Comparison of ENCODE assay signal across 15 mouse cellular contexts in genomic region chr17:69770046-69770445, GRCm38 (mm10).
DNase-seq lines count a peak whose midpoint lies in the region; ATAC-seq and TF ChIP-seq lines count a peak whose summit lies in the region.
"Had no signal": no experiment of that assay in that cellular context is flagged by ENCODE, and none has a peak within 500 bp of the region (broad histone marks: within the 10 kb centered on the region; RNA-seq: fewer than 3 reads in every experiment).

No protein-coding gene starts in this region.

- intact Hi-C loops in left cerebral cortex, postnatal 14 days (cut with DNase I) = no loop called here

- no peaks in the 10 kb centered on the region for H3K4me1 ChIP-seq in midbrain, postnatal 0 days (ENCODE audit: insufficient read depth, low read length)
- peaks cover 4% of the 10 kb centered on the region; the same call in 1 of the 2 replicates for H3K4me1 ChIP-seq in midbrain, embryonic 14.5 days (ENCODE audit: control insufficient read depth, insufficient read depth, low read length)
- no peaks in the 10 kb centered on the region for H3K4me1 ChIP-seq in lung, postnatal 0 days (ENCODE audit: insufficient read depth, low read depth, low read length)
- H3K4me1 ChIP-seq in intestine, embryonic 15.5 days (replicated peaks) = no peaks in the 10 kb centered on the region
- H3K4me1 ChIP-seq: hindbrain, embryonic 10.5 days; limb, embryonic 13.5 days; midbrain, embryonic 10.5 days had no signal

- H3K4me3 ChIP-seq in midbrain, postnatal 0 days (ENCODE audit: low read depth, low read length) = no peak overlapping the region
- no peak overlapping the region for H3K4me3 ChIP-seq in midbrain, embryonic 14.5 days (replicated peaks; ENCODE audit: low read depth, low read length)
- H3K4me3 ChIP-seq in lung, postnatal 0 days (ENCODE audit: low read depth, low read length) = no peak overlapping the region
- no peak overlapping the region for H3K4me3 ChIP-seq in intestine, embryonic 15.5 days (replicated peaks)
- H3K4me3 ChIP-seq: hindbrain, embryonic 10.5 days; limb, embryonic 13.5 days; midbrain, embryonic 10.5 days had no signal

- no peaks in the 10 kb centered on the region for H3K27me3 ChIP-seq in midbrain, postnatal 0 days (ENCODE audit: insufficient read depth, low read length)
- no peaks in the 10 kb centered on the region for H3K27me3 ChIP-seq in midbrain, embryonic 14.5 days (ENCODE audit: control insufficient read depth, insufficient read depth, low read length)
- no peaks in the 10 kb centered on the region for H3K27me3 ChIP-seq in lung, postnatal 0 days (replicated peaks; ENCODE audit: insufficient read depth, low read length)
- no peaks in the 10 kb centered on the region for H3K27me3 ChIP-seq in intestine, embryonic 15.5 days (replicated peaks)
- H3K27me3 ChIP-seq: limb, embryonic 13.5 days had no signal

- 77% methylated on average over 4 of the region's 4 CpGs for WGBS in midbrain, postnatal 0 days
- 85% methylated on average over 4 of the region's 4 CpGs for WGBS in midbrain, embryonic 14.5 days
- WGBS in lung, postnatal 0 days = 70% methylated on average over 4 of the region's 4 CpGs
- WGBS in intestine, embryonic 15.5 days = 79% methylated on average over 4 of the region's 4 CpGs

- H3K9me3 ChIP-seq in midbrain, postnatal 0 days (ENCODE audit: low read length) = no peaks in the 10 kb centered on the region
- H3K9me3 ChIP-seq in midbrain, embryonic 14.5 days (ENCODE audit: control insufficient read depth, low read length) = no peaks in the 10 kb centered on the region
- H3K9me3 ChIP-seq in lung, postnatal 0 days (ENCODE audit: low read length) = no peaks in the 10 kb centered on the region
- no peaks in the 10 kb centered on the region for H3K9me3 ChIP-seq in intestine, embryonic 15.5 days
- H3K9me3 ChIP-seq: hindbrain, embryonic 10.5 days; limb, embryonic 13.5 days; midbrain, embryonic 10.5 days had no signal

- DNase-seq in midbrain, postnatal 0 days (ENCODE audit: low spot score) = peak; percentile 11
- no peak for DNase-seq in midbrain, embryonic 14.5 days
- peak; percentile 75 for DNase-seq in layer of hippocampus, adult 11-12 months (ENCODE audit: low spot score)
- peak; percentile 63 to 80 for DNase-seq in left cerebral cortex, postnatal 14 days (ENCODE audit: low spot score in 2 of 2)
- no peak for DNase-seq in gastrocnemius, postnatal 25 days
- no peak for DNase-seq in lung, postnatal 0 days (ENCODE audit: low spot score)
- DNase-seq: adrenal gland, adult 2 months; kidney, adult 2 months; lung, embryonic 14.5 days; thymus, postnatal 14 days had no signal

- TF ChIP-seq EP300 in lung, postnatal 0 days (IDR thresholded peaks at IDR 0.05) = no peak

- no peak for ATAC-seq in midbrain, postnatal 0 days (ENCODE audit: low FRiP score)
- no peak for ATAC-seq in midbrain, embryonic 14.5 days (ENCODE audit: low FRiP score, low TSS enrichment)
- no peak for ATAC-seq in monocyte, adult 5-6 weeks (replicated peaks; ENCODE audit: insufficient number of reproducible peaks, low FRiP score, low TSS enrichment, poor library complexity, severe bottlenecking)
- ATAC-seq in lung, postnatal 0 days = no peak
- ATAC-seq in intestine, embryonic 15.5 days = no peak

- no peak overlapping the region for H3K9ac ChIP-seq in midbrain, postnatal 0 days (replicated peaks; ENCODE audit: low read length, poor library complexity, severe bottlenecking)
- H3K9ac ChIP-seq in midbrain, embryonic 14.5 days (replicated peaks; ENCODE audit: low read length) = no peak overlapping the region
- H3K9ac ChIP-seq in lung, postnatal 0 days (replicated peaks; ENCODE audit: low read depth) = no peak overlapping the region
- no peak overlapping the region for H3K9ac ChIP-seq in intestine, embryonic 15.5 days
- H3K9ac ChIP-seq: limb, embryonic 13.5 days; lung, embryonic 14.5 days had no signal

- no peak for TF ChIP-seq CTCF in midbrain, postnatal 0 days (IDR thresholded peaks at IDR 0.05)
- no peak for TF ChIP-seq CTCF in lung, postnatal 0 days (IDR thresholded peaks at IDR 0.05)

- H3K36me3 ChIP-seq in midbrain, postnatal 0 days (ENCODE audit: insufficient read depth, low read length) = no peaks in the 10 kb centered on the region
- no peaks in the 10 kb centered on the region for H3K36me3 ChIP-seq in midbrain, embryonic 14.5 days (ENCODE audit: control insufficient read depth, insufficient read depth, low read length)
- no peaks in the 10 kb centered on the region for H3K36me3 ChIP-seq in lung, postnatal 0 days (ENCODE audit: insufficient read depth, low read length)
- H3K36me3 ChIP-seq in intestine, embryonic 15.5 days = no peaks in the 10 kb centered on the region
- H3K36me3 ChIP-seq: hindbrain, embryonic 10.5 days; limb, embryonic 13.5 days; midbrain, embryonic 10.5 days had no signal

- H3K4me2 ChIP-seq in midbrain, postnatal 0 days (ENCODE audit: low read depth, low read length, poor library complexity, severe bottlenecking) = no peak overlapping the region
- no peak overlapping the region for H3K4me2 ChIP-seq in midbrain, embryonic 14.5 days (ENCODE audit: low read length)
- H3K4me2 ChIP-seq in lung, postnatal 0 days (replicated peaks; ENCODE audit: low read depth, low read length) = no peak overlapping the region
- H3K4me2 ChIP-seq in intestine, embryonic 15.5 days (replicated peaks) = no peak overlapping the region
- H3K4me2 ChIP-seq: limb, embryonic 13.5 days; lung, embryonic 14.5 days had no signal

- H3K27ac ChIP-seq in midbrain, postnatal 0 days (ENCODE audit: low read depth, low read length) = no peak overlapping the region
- H3K27ac ChIP-seq in midbrain, embryonic 14.5 days (replicated peaks; ENCODE audit: low read depth, low read length) = no peak overlapping the region
- H3K27ac ChIP-seq in lung, postnatal 0 days (ENCODE audit: low read length) = no peak overlapping the region
- no peak overlapping the region for H3K27ac ChIP-seq in intestine, embryonic 15.5 days
- H3K27ac ChIP-seq: hindbrain, embryonic 10.5 days; limb, embryonic 13.5 days; midbrain, embryonic 10.5 days had no signal

Comparison
In these comparisons a context has a peak if more than half of its experiments do, and no peak if none do; other contexts are left out.
1. DNase-seq: peak in midbrain, postnatal 0 days (single experiment), layer of hippocampus, adult 11-12 months (single experiment) and left cerebral cortex, postnatal 14 days (2 of 2); none in midbrain, embryonic 14.5 days (single experiment), gastrocnemius, postnatal 25 days (single experiment) and lung, postnatal 0 days (single experiment).